Mouse (Mus musculus) liver, adult 2 months (tissue): ENCODE measurements around the gene Gtf2i. TPM values are rescaled to one million over a fixed set of nuclear protein-coding genes. Genes with fewer than 3 reads are reported as not detected.
"Not testable (repeated sequence)": the region's sequence is repeated elsewhere in the genome, so short reads cannot be mapped to it uniquely, and the experiment has no call there.

ENCODE experiments used
- DNase-seq: peaks from one replicate; pipeline ENCODE4 v3.0.0-alpha.2; 2011; ENCODE audit warnings: low read depth, low spot score; ENCODE audit errors: extremely low read depth
- H3K27ac ChIP-seq: fragments of 200-500 bp; replicated peaks from 2 replicates; pipeline ENCODE4 v1.5.1; 2012; ENCODE audit warnings: low read depth, mild to moderate bottlenecking, control low read depth, inconsistent platforms, low read length; ENCODE audit not compliant: insufficient read depth
- H3K27me3 ChIP-seq: fragments of 200-500 bp; 2 replicates; pipeline ENCODE4 v1.6.1; 2012; ENCODE audit warnings: mild to moderate bottlenecking, moderate library complexity, low read length, inconsistent platforms; ENCODE audit not compliant: control insufficient read depth, insufficient read depth
- H3K36me3 ChIP-seq: fragments of 200-500 bp; 2 replicates; pipeline ENCODE4 v1.6.1; 2012; ENCODE audit warnings: low read length, inconsistent platforms; ENCODE audit not compliant: control insufficient read depth, insufficient read depth
- H3K4me1 ChIP-seq: fragments of 200-500 bp; 2 replicates; pipeline ENCODE4 v1.6.1; 2011; ENCODE audit warnings: low read length; ENCODE audit not compliant: control insufficient read depth, insufficient read depth
- H3K4me3 ChIP-seq: fragments of 200-500 bp; 2 replicates; pipeline ENCODE4 v1.5.1; 2011; ENCODE audit warnings: low read depth, mild to moderate bottlenecking, control low read depth, low read length, moderate library complexity; ENCODE audit not compliant: insufficient read depth
- H3K79me2 ChIP-seq: fragments of 200-500 bp; 2 replicates; pipeline ENCODE4 v1.6.1; 2012; ENCODE audit warnings: inconsistent platforms, mild to moderate bottlenecking, low read length, moderate library complexity; ENCODE audit not compliant: control insufficient read depth, insufficient read depth
- H3K9ac ChIP-seq: fragments of 200-500 bp; 2 replicates; pipeline ENCODE4 v1.6.1; 2012; ENCODE audit warnings: low read depth, mild to moderate bottlenecking, control low read depth, inconsistent platforms, low read length
- CTCF ChIP-seq: fragments of 200-500 bp; IDR thresholded peaks from 2 replicates; pipeline ENCODE4 v1.5.1; 2011; ENCODE audit warnings: low read depth, low read length, control low read depth
- POLR2A ChIP-seq: fragments of 200-500 bp; IDR thresholded peaks from 2 replicates; pipeline ENCODE4 v1.6.1; 2011; ENCODE audit warnings: low read length, control low read depth; ENCODE audit not compliant: insufficient read depth; ENCODE audit errors: extremely low read depth
- WGBS: fragments of 180-500 bp; shearing (Covaris S2); methylation state at CpG from one replicate; pipeline ENCODE4 v1.1.7; 2018; 5-methylcytosine and 5-hydroxymethylcytosine counted together
- polyA plus RNA-seq: library from polyadenylated mRNA; depleted of rRNA; stranded (reverse); fragments of >200 nt; gene quantifications from 2 replicates; pipeline ENCODE4 v1.2.3, GENCODE M21; 2012
- total RNA-seq: library from RNA; depleted of rRNA; stranded (reverse); fragments of >200 nt; gene quantifications from 2 replicates; pipeline ENCODE4 v1.2.3, GENCODE M21; 2014

The Gtf2i gene
- total and polyA plus RNA-seq, 2 experiments = 31.7 to 54.2 TPM

- H3K27me3 ChIP-seq = no peaks in the 10 kb centered on the region
- DNase-seq = peak; percentile 63
- WGBS = 16% methylated on average over 10 of the region's 10 CpGs
These were observed 36.1 kb upstream of the Gtf2i start for GRCm38 (mm10) chr5:134350660-134351059.

GRCm38 (mm10) chr5:134347066-134347465, 32.5 kb upstream of the Gtf2i start:
- WGBS = 84% methylated on average over 2 of the region's 2 CpGs
- DNase-seq = no peak
- Histone ChIP-seq H3K9ac (no peak overlapping the region), H3K27ac (no peak overlapping the region), H3K36me3 (no peaks in the 10 kb centered on the region), H3K4me3 (no peak overlapping the region), H3K27me3 (no peaks in the 10 kb centered on the region), H3K4me1 (0 out of 2 replicates have a peak, but pooled peaks cover 2% of the 10 kb centered on the region), H3K79me2 (no peaks in the 10 kb centered on the region)
- peak; percentile 34; the same call in 1 of the 2 replicates for TF ChIP-seq CTCF
- TF ChIP-seq POLR2A = no peak

More at GRCm38 (mm10) chr5:134350660-134351059, 36.1 kb upstream of the Gtf2i start:
- Histone ChIP-seq H3K79me2 (no peaks in the 10 kb centered on the region), H3K4me1 (0 out of 2 replicates have a peak, but pooled peaks cover 2% of the 10 kb centered on the region), H3K4me3 (no peak overlapping the region), H3K9ac (no peak overlapping the region), H3K36me3 (no peaks in the 10 kb centered on the region), H3K27ac (no peak overlapping the region)
- TF ChIP-seq CTCF (no peak), POLR2A (no peak)

- Histone ChIP-seq H3K27ac (no peak overlapping the region), H3K36me3 (no peaks in the 10 kb centered on the region), H3K4me3 (no peak overlapping the region), H3K27me3 (no peaks in the 10 kb centered on the region), H3K79me2 (no peaks in the 10 kb centered on the region), H3K9ac (no peak overlapping the region), H3K4me1 (0 out of 2 replicates have a peak, but pooled peaks cover under 1% of the 10 kb centered on the region)
- WGBS = 86% methylated on average over 9 of the region's 9 CpGs
- no peak for DNase-seq
- TF ChIP-seq CTCF = peak; percentile 68
- TF ChIP-seq POLR2A = no peak
These were observed 30.9 kb upstream of the Gtf2i start for GRCm38 (mm10) chr5:134345449-134345848.

GRCm38 (mm10) chr5:134344076-134344475, 29.5 kb upstream of the Gtf2i start:
- Histone ChIP-seq H3K4me3 (no peak overlapping the region), H3K9ac (no peak overlapping the region), H3K27me3 (no peaks in the 10 kb centered on the region), H3K27ac (no peak overlapping the region), H3K36me3 (no peaks in the 10 kb centered on the region), H3K79me2 (no peaks in the 10 kb centered on the region), H3K4me1 (peaks cover 3% of the 10 kb centered on the region; the same call in 1 of the 2 replicates)
- DNase-seq = no peak
- WGBS = 87% methylated on average over 8 of the region's 8 CpGs
- TF ChIP-seq POLR2A (no peak), CTCF (no peak)

GRCm38 (mm10) chr5:134343530-134343929, 29.0 kb upstream of the Gtf2i start:
- 77% methylated on average over 4 of the region's 4 CpGs for WGBS
- not testable (repeated sequence) for DNase-seq, H3K36me3 ChIP-seq, H3K79me2 ChIP-seq, H3K4me3 ChIP-seq, H3K4me1 ChIP-seq, H3K9ac ChIP-seq, H3K27me3 ChIP-seq, H3K27ac ChIP-seq

GRCm38 (mm10) chr5:134342503-134343205, 28.1 kb upstream of the Gtf2i start:
- WGBS = 68% methylated on average over 18 of the region's 18 CpGs
- peak overlapping the region; percentile 9; the same call in 1 of the 2 replicates for H3K27ac ChIP-seq
- no peaks in the 10 kb centered on the region for H3K36me3 ChIP-seq
- peaks cover 3% of the 10 kb centered on the region; the same call in 1 of the 2 replicates for H3K4me1 ChIP-seq
- no peaks in the 10 kb centered on the region for H3K79me2 ChIP-seq
- peak overlapping the region; percentile 13; the same call in 1 of the 2 replicates for H3K9ac ChIP-seq
- TF ChIP-seq POLR2A = no peak
- TF ChIP-seq CTCF = no peak
- DNase-seq = peak; percentile 13
- H3K27me3 ChIP-seq = no peaks in the 10 kb centered on the region
- peak overlapping the region; percentile 45 for H3K4me3 ChIP-seq
